Comparison of ENCODE assay signal across 10 mouse cellular contexts in the genomic region with DNA sequence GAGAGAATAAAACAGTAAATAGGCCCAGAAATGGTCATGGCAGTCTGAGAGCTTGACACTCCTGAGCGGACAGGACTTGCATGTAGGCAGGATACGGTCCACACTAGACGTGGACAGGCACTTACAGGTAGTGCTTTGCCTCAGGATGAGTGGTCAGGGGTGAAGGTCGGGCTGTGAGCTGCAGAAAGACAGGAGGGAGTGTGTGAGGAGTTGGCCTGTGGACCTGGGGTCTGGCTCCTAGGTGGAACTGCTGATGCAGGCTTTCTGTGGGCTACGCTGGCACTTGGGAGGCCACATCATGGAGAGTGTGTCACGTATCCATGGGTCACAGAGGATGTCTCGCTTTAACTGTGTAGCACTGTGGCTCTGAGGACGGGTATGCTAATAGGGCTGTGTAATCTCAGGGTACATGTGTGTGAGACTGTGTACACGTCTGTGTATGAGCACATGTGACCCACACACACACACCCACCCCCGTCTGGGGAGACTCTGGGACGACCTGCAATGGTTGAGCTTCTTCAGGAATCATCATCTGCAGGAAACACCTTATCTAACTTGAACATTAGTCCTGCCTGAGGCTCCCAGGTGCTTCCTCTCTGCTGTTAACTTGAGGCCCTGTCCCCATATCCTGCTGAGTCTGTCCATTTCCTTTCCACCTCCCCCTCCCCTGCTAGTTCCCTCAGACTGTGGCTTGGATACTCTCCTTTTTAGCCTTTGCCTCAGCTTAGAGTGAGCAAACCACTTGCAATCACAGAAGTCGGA. TPM values are rescaled to one million over a fixed set of nuclear protein-coding genes. Genes with fewer than 3 reads are reported as not detected.
A peak's percentile ranks its signal among the peaks of the same experiment; 100 is the strongest.
DNase-seq lines count a peak whose midpoint lies in the region; ATAC-seq and TF ChIP-seq lines count a peak whose summit lies in the region.
"Had no signal": no experiment of that assay in that cellular context is flagged by ENCODE, and none has a peak within 500 bp of the region (broad histone marks: within the 10 kb centered on the region; RNA-seq: fewer than 3 reads in every experiment).

No protein-coding gene starts in this region.

- no peak overlapping the region for H3K4me3 ChIP-seq in intestine, embryonic 16.5 days (ENCODE audit: low read length)
- H3K4me3 ChIP-seq in intestine, postnatal 0 days (ENCODE audit: low read depth, low read length): no peak overlapping the region
- no peak overlapping the region for H3K4me3 ChIP-seq in limb, embryonic 12.5 days (replicated peaks)
- H3K4me3 ChIP-seq in stomach, postnatal 0 days (ENCODE audit: low read depth, low read length): no peak overlapping the region
- no peak overlapping the region for H3K4me3 ChIP-seq in hindbrain, embryonic 16.5 days (ENCODE audit: low read length)

- H3K36me3 ChIP-seq in intestine, embryonic 16.5 days (ENCODE audit: control insufficient read depth, insufficient read depth, low read length): no peaks in the 10 kb centered on the region
- H3K36me3 ChIP-seq in intestine, postnatal 0 days (ENCODE audit: control insufficient read depth, insufficient read depth): no peaks in the 10 kb centered on the region
- H3K36me3 ChIP-seq in limb, embryonic 12.5 days: no peaks in the 10 kb centered on the region
- no peaks in the 10 kb centered on the region for H3K36me3 ChIP-seq in stomach, postnatal 0 days (ENCODE audit: control insufficient read depth, insufficient read depth, low read length)
- no peaks in the 10 kb centered on the region for H3K36me3 ChIP-seq in hindbrain, embryonic 16.5 days (ENCODE audit: control insufficient read depth, insufficient read depth, low read length)

- WGBS in intestine, embryonic 16.5 days: 71% methylated on average over 12 of the region's 12 CpGs
- 58% methylated on average over 12 of the region's 12 CpGs for WGBS in intestine, postnatal 0 days
- WGBS in limb, embryonic 12.5 days: 70% methylated on average over 12 of the region's 12 CpGs
- 67% methylated on average over 12 of the region's 12 CpGs for WGBS in stomach, postnatal 0 days
- whole genome bisulfite sequencing in hindbrain, embryonic 16.5 days: 83% methylated on average over 12 of the region's 12 CpGs

- no peaks in the 10 kb centered on the region for H3K9me3 ChIP-seq in intestine, embryonic 16.5 days (ENCODE audit: control insufficient read depth, low read length)
- no peaks in the 10 kb centered on the region for H3K9me3 ChIP-seq in intestine, postnatal 0 days (ENCODE audit: control insufficient read depth)
- H3K9me3 ChIP-seq in limb, embryonic 12.5 days: no peaks in the 10 kb centered on the region
- no peaks in the 10 kb centered on the region for H3K9me3 ChIP-seq in stomach, postnatal 0 days (ENCODE audit: control insufficient read depth, low read length)
- no peaks in the 10 kb centered on the region for H3K9me3 ChIP-seq in hindbrain, embryonic 16.5 days (ENCODE audit: control insufficient read depth, low read length)

- H3K4me2 ChIP-seq in intestine, embryonic 16.5 days (ENCODE audit: low read depth, low read length): no peak overlapping the region
- H3K4me2 ChIP-seq in intestine, postnatal 0 days (replicated peaks; ENCODE audit: low read depth): no peak overlapping the region
- no peak overlapping the region for H3K4me2 ChIP-seq in limb, embryonic 12.5 days
- no peak overlapping the region for H3K4me2 ChIP-seq in stomach, postnatal 0 days (replicated peaks; ENCODE audit: low read depth)
- H3K4me2 ChIP-seq in hindbrain, embryonic 16.5 days (ENCODE audit: low read length): no peak overlapping the region

- ATAC-seq in intestine, embryonic 16.5 days: peak; percentile 40; the same call in 1 of the 2 replicates
- ATAC-seq in intestine, postnatal 0 days: no peak
- peak; percentile 40 for ATAC-seq in activated CD4-positive, CD25-positive, alpha-beta regulatory T cell, adult 4 months
- no peak for ATAC-seq in limb, embryonic 12.5 days (ENCODE audit: insufficient number of reproducible peaks, insufficient read depth, low FRiP score, low TSS enrichment, low read depth)
- ATAC-seq in stomach, postnatal 0 days (ENCODE audit: low FRiP score, low TSS enrichment): peak; percentile 22; the same call in 1 of the 2 replicates
- ATAC-seq in hindbrain, embryonic 16.5 days: no peak

- H3K27me3 ChIP-seq in intestine, embryonic 16.5 days (replicated peaks; ENCODE audit: control insufficient read depth, insufficient read depth, low read length): no peaks in the 10 kb centered on the region
- no peaks in the 10 kb centered on the region for H3K27me3 ChIP-seq in intestine, postnatal 0 days (replicated peaks; ENCODE audit: control insufficient read depth, insufficient read depth, low read length)
- no peaks in the 10 kb centered on the region; the same call in 1 of the 2 replicates for H3K27me3 ChIP-seq in limb, embryonic 12.5 days
- no peaks in the 10 kb centered on the region for H3K27me3 ChIP-seq in stomach, postnatal 0 days (ENCODE audit: control insufficient read depth, insufficient read depth, low read length)
- H3K27me3 ChIP-seq in hindbrain, embryonic 16.5 days (replicated peaks; ENCODE audit: control insufficient read depth, insufficient read depth, low read length): no peaks in the 10 kb centered on the region

- H3K27ac ChIP-seq in intestine, embryonic 16.5 days (ENCODE audit: low read length): 0 out of 2 replicates have a peak overlapping the region, but pooled peaks have one; percentile 33
- no peak overlapping the region for H3K27ac ChIP-seq in intestine, postnatal 0 days (ENCODE audit: low read depth, low read length)
- 0 out of 2 replicates have a peak overlapping the region, but pooled peaks have one; percentile 35 for H3K27ac ChIP-seq in limb, embryonic 12.5 days
- H3K27ac ChIP-seq in stomach, postnatal 0 days (replicated peaks): no peak overlapping the region
- no peak overlapping the region for H3K27ac ChIP-seq in hindbrain, embryonic 16.5 days (ENCODE audit: low read depth, low read length)

- DNase-seq in stomach, postnatal 0 days (ENCODE audit: low spot score): no peak
- no peak for DNase-seq in right cerebral cortex, postnatal 36 days (ENCODE audit: low spot score in 2 of 2)
- DNase-seq in urinary bladder, postnatal 10 days (ENCODE audit: low spot score): no peak
- DNase-seq: lung, postnatal 36 days had no signal

- H3K9ac ChIP-seq in intestine, embryonic 16.5 days (ENCODE audit: low read depth, low read length): no peak overlapping the region
- H3K9ac ChIP-seq in intestine, postnatal 0 days (ENCODE audit: low read depth, low read length): no peak overlapping the region
- no peak overlapping the region for H3K9ac ChIP-seq in limb, embryonic 12.5 days (replicated peaks)
- H3K9ac ChIP-seq in stomach, postnatal 0 days (ENCODE audit: low read length): no peak overlapping the region
- no peak overlapping the region for H3K9ac ChIP-seq in hindbrain, embryonic 16.5 days (ENCODE audit: low read depth, low read length)

- TF ChIP-seq EP300 in stomach, postnatal 0 days (optimal IDR thresholded peaks at IDR 0.05): no peak

- TF ChIP-seq CTCF in intestine, postnatal 0 days (IDR thresholded peaks at IDR 0.05; ENCODE audit: low read depth): no peak
- no peak for TF ChIP-seq CTCF in stomach, postnatal 0 days (IDR thresholded peaks at IDR 0.05; ENCODE audit: low read depth)

- H3K4me1 ChIP-seq in intestine, embryonic 16.5 days (ENCODE audit: control insufficient read depth, insufficient read depth, low read length): no peaks in the 10 kb centered on the region
- no peaks in the 10 kb centered on the region for H3K4me1 ChIP-seq in intestine, postnatal 0 days (replicated peaks; ENCODE audit: control insufficient read depth, insufficient read depth, low read length)
- no peaks in the 10 kb centered on the region; the same call in 1 of the 2 replicates for H3K4me1 ChIP-seq in limb, embryonic 12.5 days (replicated peaks)
- H3K4me1 ChIP-seq in stomach, postnatal 0 days (replicated peaks; ENCODE audit: control insufficient read depth, insufficient read depth): no peaks in the 10 kb centered on the region
- no peaks in the 10 kb centered on the region for H3K4me1 ChIP-seq in hindbrain, embryonic 16.5 days (ENCODE audit: control insufficient read depth, insufficient read depth, low read depth, low read length)

RNA-seq across cellular contexts. Expression of a gene that starts 7.7 kb away (rescaled TPM):
- polyA plus RNA-seq in intestine, embryonic 16.5 days (2015; fragmentation: Nextera tagmentation; extraction: Ambion mirVana): 2.1 and 3.5 TPM in 2 replicates
- polyA plus RNA-seq in intestine, postnatal 0 days (2015; fragmentation: Nextera tagmentation; extraction: Ambion mirVana): 3.7 and 4.4 TPM in 2 replicates
- 10 to 100 TPM; 18.6 to 38.6 TPM for polyA plus RNA-seq in activated CD4-positive, CD25-positive, alpha-beta regulatory T cell, adult 4 months (2017; shearing (Covaris generic))
- 6.5 and 7.0 TPM in 2 replicates for polyA plus RNA-seq in limb, embryonic 12.5 days (2016; fragmentation: Nextera tagmentation; extraction: Ambion mirVana)
- 2.6 and 3.2 TPM in 2 replicates for polyA plus RNA-seq in stomach, postnatal 0 days (2015; fragmentation: Nextera tagmentation; extraction: Ambion mirVana)
- 14.9 and 17.1 TPM in 2 replicates for polyA plus RNA-seq in hindbrain, embryonic 16.5 days (2015; fragmentation: Nextera tagmentation; extraction: Ambion mirVana)

RNA-seq across cellular contexts. Expression of a gene that starts 10.2 kb away (rescaled TPM):
- polyA plus RNA-seq in intestine, embryonic 16.5 days (2015; fragmentation: Nextera tagmentation; extraction: Ambion mirVana): not detected in 2 replicates
- not detected in 2 replicates for polyA plus RNA-seq in intestine, postnatal 0 days (2015; fragmentation: Nextera tagmentation; extraction: Ambion mirVana)
- under 1 TPM; 0.28 to 0.37 TPM for polyA plus RNA-seq in activated CD4-positive, CD25-positive, alpha-beta regulatory T cell, adult 4 months (2017; shearing (Covaris generic))
- not detected in 2 replicates for polyA plus RNA-seq in limb, embryonic 12.5 days (2016; fragmentation: Nextera tagmentation; extraction: Ambion mirVana)
- polyA plus RNA-seq in stomach, postnatal 0 days (2015; fragmentation: Nextera tagmentation; extraction: Ambion mirVana): not detected in 2 replicates
- polyA plus RNA-seq in hindbrain, embryonic 16.5 days (2015; fragmentation: Nextera tagmentation; extraction: Ambion mirVana): not detected in 2 replicates
- polyA plus RNA-seq: large intestine, adult 2 months had no signal

RNA-seq across cellular contexts. Expression of a gene that starts 34.7 kb away (rescaled TPM):
- 1.3 and 2.0 TPM in 2 replicates for polyA plus RNA-seq in intestine, embryonic 16.5 days (2015; fragmentation: Nextera tagmentation; extraction: Ambion mirVana)
- polyA plus RNA-seq in intestine, postnatal 0 days (2015; fragmentation: Nextera tagmentation; extraction: Ambion mirVana): 1.3 and 1.4 TPM in 2 replicates
- polyA plus RNA-seq in activated CD4-positive, CD25-positive, alpha-beta regulatory T cell, adult 4 months (2017; shearing (Covaris generic)): not detected
- polyA plus RNA-seq in limb, embryonic 12.5 days (2016; fragmentation: Nextera tagmentation; extraction: Ambion mirVana): 1.3 and 1.6 TPM in 2 replicates
- 0.36 and 0.57 TPM in 2 replicates for polyA plus RNA-seq in stomach, postnatal 0 days (2015; fragmentation: Nextera tagmentation; extraction: Ambion mirVana)
- 0.72 and 0.90 TPM in 2 replicates for polyA plus RNA-seq in hindbrain, embryonic 16.5 days (2015; fragmentation: Nextera tagmentation; extraction: Ambion mirVana)

RNA-seq across cellular contexts. Expression of a gene that starts 58.3 kb away (rescaled TPM):
- 77.6 and 78.1 TPM in 2 replicates for polyA plus RNA-seq in intestine, embryonic 16.5 days (2015; fragmentation: Nextera tagmentation; extraction: Ambion mirVana)
- 51.7 and 53.7 TPM in 2 replicates for polyA plus RNA-seq in intestine, postnatal 0 days (2015; fragmentation: Nextera tagmentation; extraction: Ambion mirVana)
- 10 to 100 TPM; 23.4 to 27.2 TPM for polyA plus RNA-seq in activated CD4-positive, CD25-positive, alpha-beta regulatory T cell, adult 4 months (2017; shearing (Covaris generic))
- polyA plus RNA-seq in limb, embryonic 12.5 days (2016; fragmentation: Nextera tagmentation; extraction: Ambion mirVana): 86.5 and 89.6 TPM in 2 replicates
- polyA plus RNA-seq in stomach, postnatal 0 days (2015; fragmentation: Nextera tagmentation; extraction: Ambion mirVana): 57.3 and 62.7 TPM in 2 replicates
- polyA plus RNA-seq in hindbrain, embryonic 16.5 days (2015; fragmentation: Nextera tagmentation; extraction: Ambion mirVana): 85.9 and 91.6 TPM in 2 replicates

Comparison
In these comparisons a context has a peak if more than half of its experiments do, and no peak if none do; other contexts are left out.
1. ATAC-seq: peak in intestine, embryonic 16.5 days (single experiment), activated CD4-positive, CD25-positive, alpha-beta regulatory T cell, adult 4 months (single experiment) and stomach, postnatal 0 days (single experiment); none in intestine, postnatal 0 days (single experiment), limb, embryonic 12.5 days (single experiment) and hindbrain, embryonic 16.5 days (single experiment).
2. H3K27ac ChIP-seq: peak in intestine, embryonic 16.5 days (single experiment) and limb, embryonic 12.5 days (single experiment); none in intestine, postnatal 0 days (single experiment), stomach, postnatal 0 days (single experiment) and hindbrain, embryonic 16.5 days (single experiment).